Mouse (Mus musculus) lung, postnatal 0 days (tissue): ENCODE measurements around the gene B230219D22Rik. TPM values are rescaled to one million over a fixed set of nuclear protein-coding genes. Genes with fewer than 3 reads are reported as not detected.

ENCODE experiments used
- ATAC-seq: fragments of 200-750 bp; cut with Nextera tagmentation; 2 replicates; pipeline ENCODE4 v1.8.0; 2017; ENCODE audit warnings: moderate library complexity
- DNase-seq: peaks from one replicate; pipeline ENCODE4 v3.0.0-alpha.2; 2016; ENCODE audit warnings: low spot score
- H3K27ac ChIP-seq: fragments of 300-500 bp; sonication (generic); 2 replicates; pipeline ENCODE4 v1.5.1; 2014; ENCODE audit warnings: antibody characterized with exemption, mild to moderate bottlenecking, low read length, mixed read lengths
- H3K27me3 ChIP-seq: fragments of 300-500 bp; sonication (generic); replicated peaks from 2 replicates; pipeline ENCODE4 v1.6.1; 2014; ENCODE audit warnings: low read length, mixed read lengths; ENCODE audit not compliant: insufficient read depth
- H3K36me3 ChIP-seq: fragments of 300-500 bp; sonication (generic); 2 replicates; pipeline ENCODE4 v1.6.1; 2014; ENCODE audit warnings: low read length, mixed read lengths; ENCODE audit not compliant: insufficient read depth
- H3K4me1 ChIP-seq: fragments of 300-500 bp; sonication (generic); 2 replicates; pipeline ENCODE4 v1.6.1; 2014; ENCODE audit warnings: antibody characterized with exemption, low read depth, low read length, mixed read lengths; ENCODE audit not compliant: insufficient read depth
- H3K4me2 ChIP-seq: fragments of 300-500 bp; sonication (generic); replicated peaks from 2 replicates; pipeline ENCODE4 v1.6.1; 2014; ENCODE audit warnings: low read depth, mild to moderate bottlenecking, low read length, moderate library complexity, mixed read lengths
- H3K4me3 ChIP-seq: fragments of 300-500 bp; sonication (generic); 2 replicates; pipeline ENCODE4 v1.5.1; 2014; ENCODE audit warnings: low read depth, low read length
- H3K9ac ChIP-seq: fragments of 300-500 bp; sonication (generic); replicated peaks from 2 replicates; pipeline ENCODE4 v1.6.1; 2014; ENCODE audit warnings: low read depth, mild to moderate bottlenecking
- H3K9me3 ChIP-seq: fragments of 300-500 bp; sonication (generic); 2 replicates; pipeline ENCODE4 v1.6.1; 2016; ENCODE audit warnings: low read length, mixed read lengths
- CTCF ChIP-seq: IDR thresholded peaks from 2 replicates; pipeline ENCODE4 v1.5.1; 2016; ENCODE audit warnings: antibody characterized with exemption, mild to moderate bottlenecking
- EP300 ChIP-seq: IDR thresholded peaks from 2 replicates; pipeline ENCODE4 v1.6.1; 2016; ENCODE audit warnings: antibody characterized with exemption, mild to moderate bottlenecking, control low read depth
- WGBS: fragments of 180-500 bp; shearing (Covaris S2); extraction: QIAGEN DNeasy Blood & Tissue Kit; methylation state at CpG from one replicate; pipeline ENCODE4 v1.1.7; 2014; 5-methylcytosine and 5-hydroxymethylcytosine counted together
- polyA plus RNA-seq: library from polyadenylated mRNA; unstranded; fragments of >200 nt; fragmentation: Nextera tagmentation; extraction: Ambion mirVana; gene quantifications from 2 replicates; pipeline ENCODE4 v1.2.1, GENCODE M21; 2015

B230219D22Rik gene
- polyA plus RNA-seq: 33.9 and 42.1 TPM in 2 replicates

DNA sequence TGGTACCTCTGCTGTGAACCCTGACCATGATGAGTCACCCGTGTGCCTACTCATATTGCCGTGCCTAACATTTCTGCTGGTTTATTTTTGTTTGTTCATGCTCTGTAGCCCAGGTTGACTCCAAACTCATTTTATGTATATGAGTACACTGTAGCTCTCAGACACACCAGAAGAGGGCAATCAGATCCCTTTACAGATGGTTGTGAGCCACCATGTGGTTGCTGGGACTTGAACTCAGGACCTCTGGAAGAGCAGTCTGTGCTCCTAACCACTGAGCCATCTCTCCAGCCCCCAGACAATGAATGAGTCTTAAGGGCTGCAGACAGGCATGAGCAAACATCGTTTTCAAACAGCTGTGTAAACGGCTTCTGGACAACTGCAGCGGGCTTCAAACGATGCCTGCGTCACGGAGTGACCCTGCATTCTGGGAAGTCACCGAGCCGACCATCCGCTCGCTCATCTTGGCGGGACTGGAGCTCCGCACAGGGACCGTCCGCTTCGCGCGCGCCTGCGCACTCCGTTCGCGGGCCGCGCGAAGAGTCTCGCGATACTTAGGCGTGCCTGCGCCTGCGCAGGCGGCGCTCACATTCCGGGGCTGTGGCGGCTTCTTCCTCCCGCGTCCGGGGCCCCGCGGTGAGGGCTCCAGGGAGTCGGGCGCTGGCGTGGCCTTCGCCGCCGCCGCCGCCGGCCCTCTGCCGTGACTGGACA is at the start of gene B230219D22Rik:
Gene B230219D22Rik, plus strand, starts transcription at position 590 of the 708 bp plus-strand sequence.
- Histone ChIP-seq H3K27me3 (no peaks in the 10 kb centered on the region), H3K4me2 (peak within 1 kb of the TSS; percentile 72), H3K36me3 (no peaks in the 10 kb centered on the region), H3K4me3 (peak within 1 kb of the TSS; percentile 99), H3K27ac (peak within 1 kb of the TSS; percentile 99), H3K9ac (peak within 1 kb of the TSS; percentile 100), H3K9me3 (no peaks in the 10 kb centered on the region), H3K4me1 (peaks cover 13% of the 10 kb centered on the region; the same call in 1 of the 2 replicates)
- DNase-seq (peak; percentile 94), ATAC-seq (peak; percentile 99)
- 1% methylated on average over 51 of the region's 51 CpGs for WGBS
- 0 out of 2 replicates have a peak, but pooled peaks have one; percentile 10 for TF ChIP-seq EP300
- TF ChIP-seq CTCF: peak; percentile 34; the same call in 1 of the 2 replicates

- Histone ChIP-seq H3K9me3 (no peaks in the 10 kb centered on the region), H3K4me2 (no peak overlapping the region), H3K27me3 (no peaks in the 10 kb centered on the region), H3K27ac (no peak overlapping the region), H3K36me3 (peaks cover 41% of the 10 kb centered on the region), H3K9ac (no peak overlapping the region), H3K4me3 (no peak overlapping the region), H3K4me1 (no peaks in the 10 kb centered on the region)
- 85% methylated on average over 2 of the region's 2 CpGs for WGBS
- ATAC-seq (no peak), DNase-seq (peak; percentile 40)
- TF ChIP-seq EP300 (no peak), CTCF (peak; percentile 58)
Measured at GRCm38 (mm10) chr13:55644525-55644924, 48.4 kb upstream of the B230219D22Rik start.

DNA sequence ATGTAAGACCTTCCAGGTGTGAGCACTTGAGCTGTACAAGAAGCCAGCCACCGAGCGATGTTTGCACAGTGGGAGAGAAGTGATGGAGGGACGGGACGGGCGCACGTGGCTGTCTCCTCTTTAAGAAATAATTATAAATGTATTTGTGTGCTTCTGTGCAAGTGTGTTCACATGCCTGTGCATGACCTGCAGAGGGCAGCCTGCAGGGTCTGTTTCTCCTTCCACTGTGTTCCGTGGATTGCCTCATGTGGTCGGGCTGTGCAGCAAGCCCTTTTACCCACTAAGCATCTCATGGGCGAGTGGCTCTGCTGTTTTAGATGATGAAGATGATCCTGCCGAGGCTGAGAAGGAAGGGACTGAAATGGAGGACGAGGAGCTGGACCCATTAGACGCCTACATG is 42.8 kb upstream of the B230219D22Rik start:
- peaks cover 70% of the 10 kb centered on the region for H3K36me3 ChIP-seq
- TF ChIP-seq CTCF (peak; percentile 36), EP300 (no peak)
- peak; percentile 22 for DNase-seq
- no peaks in the 10 kb centered on the region for H3K9me3 ChIP-seq
- H3K4me2 ChIP-seq: no peak overlapping the region
- no peak overlapping the region for H3K9ac ChIP-seq
- no peak overlapping the region for H3K4me3 ChIP-seq
- H3K27ac ChIP-seq: no peak overlapping the region
- H3K4me1 ChIP-seq: no peaks in the 10 kb centered on the region
- 82% methylated on average over 12 of the region's 12 CpGs for WGBS
- no peak for ATAC-seq
- H3K27me3 ChIP-seq: no peaks in the 10 kb centered on the region

DNA sequence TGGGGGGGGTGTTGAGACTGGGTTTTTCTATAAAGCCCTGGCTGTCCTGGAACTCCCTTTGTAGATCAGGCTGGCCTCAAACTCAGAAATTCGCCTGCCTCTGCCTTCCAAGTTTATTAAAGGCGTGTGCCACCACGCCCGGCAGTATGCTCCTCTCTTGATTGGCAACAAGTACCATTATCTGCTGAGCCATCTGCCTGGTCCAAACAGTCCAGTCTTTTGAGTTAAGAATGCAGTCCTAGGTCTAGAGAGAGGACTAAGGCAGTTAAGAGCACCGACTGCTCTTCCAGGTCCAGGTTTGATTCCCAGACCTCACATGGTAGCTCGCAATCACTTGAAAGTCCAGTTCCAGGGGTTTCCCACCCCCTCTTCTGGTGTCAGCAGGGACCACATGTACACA is 41.9 kb upstream of the B230219D22Rik start:
- Histone ChIP-seq H3K4me3 (no peak overlapping the region), H3K27me3 (no peaks in the 10 kb centered on the region), H3K9ac (no peak overlapping the region), H3K4me2 (no peak overlapping the region), H3K27ac (no peak overlapping the region), H3K4me1 (no peaks in the 10 kb centered on the region), H3K9me3 (no peaks in the 10 kb centered on the region), H3K36me3 (peaks cover 69% of the 10 kb centered on the region)
- ATAC-seq (no peak), DNase-seq (no peak)
- TF ChIP-seq CTCF: no peak
- TF ChIP-seq EP300: no peak
- 89% methylated on average over 6 of the region's 6 CpGs for WGBS

GRCm38 (mm10) chr13:55668550-55668949 is 24.4 kb upstream of the B230219D22Rik start:
- 71% methylated on average over 6 of the region's 6 CpGs for WGBS
- Histone ChIP-seq H3K27me3 (no peaks in the 10 kb centered on the region), H3K4me2 (no peak overlapping the region), H3K27ac (no peak overlapping the region), H3K4me1 (no peaks in the 10 kb centered on the region), H3K9ac (no peak overlapping the region), H3K4me3 (no peak overlapping the region), H3K36me3 (peaks cover 50% of the 10 kb centered on the region), H3K9me3 (no peaks in the 10 kb centered on the region)
- DNase-seq: peak; percentile 47
- TF ChIP-seq EP300 (no peak), CTCF (peak; percentile 67)
- peak; percentile 38; the same call in 1 of the 2 replicates for ATAC-seq

- 80% methylated on average over 6 of the region's 6 CpGs for WGBS
- Histone ChIP-seq H3K9ac (no peak overlapping the region), H3K27me3 (no peaks in the 10 kb centered on the region), H3K4me2 (no peak overlapping the region), H3K9me3 (no peaks in the 10 kb centered on the region), H3K4me3 (no peak overlapping the region), H3K36me3 (peaks cover 44% of the 10 kb centered on the region), H3K27ac (no peak overlapping the region), H3K4me1 (no peaks in the 10 kb centered on the region)
- no peak for DNase-seq
- TF ChIP-seq CTCF: no peak
- no peak for TF ChIP-seq EP300
- ATAC-seq: no peak
Measured at GRCm38 (mm10) chr13:55672711-55673110, 20.2 kb upstream of the B230219D22Rik start.
